Mouse (Mus musculus) embryonic fibroblast, embryonic 13.5 days (primary cell): ENCODE measurements around the gene Elane. TPM values are rescaled to one million over a fixed set of nuclear protein-coding genes. Genes with fewer than 3 reads are reported as not detected.

ENCODE experiments used
- H3K27ac ChIP-seq: 2 replicates; pipeline ENCODE4 v1.5.1; 2012; ENCODE audit warnings: low read length, control low read depth, inconsistent platforms; ENCODE audit not compliant: insufficient read depth
- H3K4me1 ChIP-seq: 2 replicates; pipeline ENCODE4 v1.6.1; 2011; ENCODE audit warnings: low read length; ENCODE audit not compliant: control insufficient read depth, insufficient read depth
- H3K4me3 ChIP-seq: 2 replicates; pipeline ENCODE4 v1.5.1; 2011; ENCODE audit warnings: mild to moderate bottlenecking, control low read depth, low read length; ENCODE audit not compliant: insufficient read depth
- CTCF ChIP-seq: IDR thresholded peaks from 2 replicates; pipeline ENCODE4 v1.5.1; 2011; ENCODE audit warnings: mild to moderate bottlenecking, control low read depth, low read length, moderate library complexity, borderline replicate concordance; ENCODE audit not compliant: insufficient read depth
- POLR2A ChIP-seq: IDR thresholded peaks from 2 replicates; pipeline ENCODE4 v1.6.1; 2011; ENCODE audit warnings: low read depth, mild to moderate bottlenecking, control low read depth, low read length, moderate library complexity
- polyA plus RNA-seq: library from polyadenylated mRNA; stranded (reverse); fragments of >200 nt; gene quantifications from 2 replicates; pipeline ENCODE4 v1.2.4, GENCODE M21; 2011; ENCODE audit warnings: low read depth; ENCODE audit not compliant: missing spikeins, insufficient read length

The Elane gene
- polyA plus RNA-seq, 1 experiment: not detected

DNA sequence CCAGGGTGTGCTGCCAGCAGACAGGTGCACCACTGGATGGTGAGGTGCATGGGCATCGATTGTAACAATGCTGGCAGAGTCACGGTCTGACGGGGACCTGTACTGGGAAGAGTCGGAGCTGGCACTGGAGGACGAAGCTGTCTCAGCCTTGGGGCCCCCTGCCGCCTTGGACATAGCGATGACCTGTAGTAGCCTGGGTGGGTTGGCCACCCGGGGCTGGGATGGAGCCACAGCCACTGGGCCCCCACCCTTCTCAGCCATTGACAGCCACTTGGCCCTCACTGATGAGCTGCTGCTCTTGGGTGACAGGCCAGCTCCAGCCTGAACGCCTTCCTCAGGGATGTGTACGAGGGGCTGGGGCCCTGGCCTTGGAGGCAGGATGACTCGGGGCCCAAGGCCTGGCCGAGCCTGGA lies 20.9 kb upstream of the Elane start:
- no peaks in the 10 kb centered on the region for H3K4me1 ChIP-seq
- H3K27ac ChIP-seq: no peak overlapping the region
- H3K4me3 ChIP-seq: no peak overlapping the region
- TF ChIP-seq CTCF: no peak
- TF ChIP-seq POLR2A: peak; percentile 36; the same call in 1 of the 2 replicates

DNA sequence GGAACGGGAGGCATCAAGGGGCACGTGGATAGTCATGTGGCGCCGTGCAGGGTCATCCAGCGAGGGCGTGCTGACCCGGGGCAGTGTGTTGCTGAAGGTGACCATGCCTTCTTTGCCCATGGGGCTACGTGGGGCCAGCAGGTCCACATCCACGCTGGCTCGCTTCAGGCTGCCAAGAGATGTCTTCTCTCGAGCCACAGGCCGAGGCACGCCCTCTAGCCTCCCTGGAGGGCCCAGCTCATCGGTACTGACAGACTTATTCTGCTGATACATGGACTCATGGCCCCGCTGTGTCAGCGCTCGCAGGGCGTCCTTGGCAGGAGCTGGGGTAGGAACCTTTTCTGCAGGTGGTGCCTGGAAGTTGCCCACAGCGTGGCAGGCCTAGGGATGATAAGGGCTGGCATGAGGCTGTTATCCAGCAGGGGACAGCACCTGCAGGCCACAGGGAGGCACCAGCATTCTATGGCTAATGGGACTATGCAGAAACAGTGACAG lies 20.2 kb upstream of the Elane start:
- H3K4me3 ChIP-seq: no peak overlapping the region
- TF ChIP-seq CTCF (peak; percentile 48; the same call in 1 of the 2 replicates), POLR2A (no peak)
- H3K4me1 ChIP-seq: no peaks in the 10 kb centered on the region
- no peak overlapping the region for H3K27ac ChIP-seq

DNA sequence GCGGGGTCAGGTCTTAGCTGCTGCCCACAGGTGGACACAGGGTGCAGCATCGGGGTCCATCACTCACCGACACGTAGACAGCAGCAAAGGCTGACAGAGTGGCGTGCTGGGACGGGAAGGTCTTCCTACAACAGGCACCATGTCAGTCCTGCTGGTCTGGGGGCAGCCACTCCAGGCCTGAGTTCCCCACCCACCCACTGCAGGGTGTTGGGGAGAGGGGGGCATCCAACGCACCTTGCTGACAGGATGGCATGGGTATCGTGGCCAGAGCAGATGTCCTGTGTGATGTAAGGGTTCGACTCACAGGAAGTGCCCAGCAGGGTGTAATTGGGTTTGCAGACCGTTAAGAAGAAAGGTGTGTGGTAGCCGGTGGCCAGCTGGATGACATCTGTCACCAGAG lies 19.4 kb upstream of the Elane start:
- Histone ChIP-seq H3K4me1 (no peaks in the 10 kb centered on the region), H3K27ac (no peak overlapping the region), H3K4me3 (no peak overlapping the region)
- TF ChIP-seq POLR2A (no peak), CTCF (no peak)

DNA sequence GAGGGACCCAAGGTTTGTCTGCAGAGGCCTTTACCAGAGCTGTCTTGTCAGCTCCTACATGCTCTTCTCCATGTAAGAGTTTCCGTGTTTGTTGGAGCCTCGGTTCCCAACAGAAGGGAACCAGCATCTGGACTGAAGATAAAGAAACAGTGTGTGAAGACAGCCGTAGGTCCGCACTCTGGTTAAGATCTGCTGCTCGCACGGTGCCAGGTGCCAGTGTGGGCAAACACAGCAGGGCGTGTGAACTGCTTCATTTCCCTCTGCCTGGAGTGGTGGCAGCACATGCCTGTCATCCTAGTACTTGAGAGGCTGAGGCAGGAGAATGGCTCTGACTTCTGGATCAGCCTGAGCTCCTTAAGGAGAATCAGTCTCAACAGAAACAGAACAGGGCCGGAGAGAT lies 14.2 kb upstream of the Elane start:
- no peaks in the 10 kb centered on the region for H3K4me1 ChIP-seq
- no peak overlapping the region for H3K27ac ChIP-seq
- TF ChIP-seq POLR2A (no peak), CTCF (no peak)
- no peak overlapping the region for H3K4me3 ChIP-seq

DNA sequence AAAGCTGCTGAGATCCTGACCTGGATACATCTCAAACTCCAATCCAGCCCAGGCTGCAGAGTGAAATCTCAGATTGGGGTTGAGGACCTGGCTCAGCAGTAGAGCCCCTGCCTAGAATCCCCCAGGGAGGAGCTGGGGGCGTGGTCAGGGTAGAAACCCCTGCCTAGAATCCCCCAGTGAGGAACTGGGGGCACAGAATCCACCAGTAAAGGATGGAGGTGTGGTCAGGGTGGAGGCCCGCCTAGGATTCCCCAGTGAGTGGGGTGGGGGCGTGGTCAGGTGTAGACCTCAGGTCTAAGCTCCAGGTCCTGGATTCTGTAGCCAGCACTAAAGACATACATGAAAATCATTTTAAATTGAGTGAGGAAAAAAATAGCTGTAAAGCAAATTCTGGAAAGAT lies 13.2 kb upstream of the Elane start:
- H3K4me3 ChIP-seq: no peak overlapping the region
- TF ChIP-seq POLR2A (no peak), CTCF (no peak)
- no peaks in the 10 kb centered on the region for H3K4me1 ChIP-seq
- H3K27ac ChIP-seq: no peak overlapping the region

DNA sequence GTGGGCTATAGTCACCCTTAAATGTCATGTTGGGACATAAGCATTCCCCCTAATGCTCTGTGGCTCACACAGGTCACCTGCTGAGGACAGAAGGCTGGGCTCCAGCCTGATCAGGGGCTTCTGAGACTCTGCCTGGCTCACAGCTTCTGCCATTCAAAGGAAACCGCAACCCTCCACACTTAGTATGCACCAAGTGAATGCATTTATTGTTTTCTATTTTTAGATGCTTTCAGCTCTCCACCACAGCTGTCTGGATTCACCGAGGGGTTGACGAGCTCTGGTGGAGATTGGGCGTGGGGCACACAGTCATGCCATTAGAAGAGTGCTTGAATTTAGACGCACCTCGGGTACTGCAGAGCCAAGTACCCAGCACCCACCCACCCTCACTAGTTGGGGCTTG lies 12.7 kb upstream of the Elane start:
- Histone ChIP-seq H3K4me1 (no peaks in the 10 kb centered on the region), H3K4me3 (no peak overlapping the region), H3K27ac (no peak overlapping the region)
- TF ChIP-seq POLR2A: no peak
- TF ChIP-seq CTCF: no peak

DNA sequence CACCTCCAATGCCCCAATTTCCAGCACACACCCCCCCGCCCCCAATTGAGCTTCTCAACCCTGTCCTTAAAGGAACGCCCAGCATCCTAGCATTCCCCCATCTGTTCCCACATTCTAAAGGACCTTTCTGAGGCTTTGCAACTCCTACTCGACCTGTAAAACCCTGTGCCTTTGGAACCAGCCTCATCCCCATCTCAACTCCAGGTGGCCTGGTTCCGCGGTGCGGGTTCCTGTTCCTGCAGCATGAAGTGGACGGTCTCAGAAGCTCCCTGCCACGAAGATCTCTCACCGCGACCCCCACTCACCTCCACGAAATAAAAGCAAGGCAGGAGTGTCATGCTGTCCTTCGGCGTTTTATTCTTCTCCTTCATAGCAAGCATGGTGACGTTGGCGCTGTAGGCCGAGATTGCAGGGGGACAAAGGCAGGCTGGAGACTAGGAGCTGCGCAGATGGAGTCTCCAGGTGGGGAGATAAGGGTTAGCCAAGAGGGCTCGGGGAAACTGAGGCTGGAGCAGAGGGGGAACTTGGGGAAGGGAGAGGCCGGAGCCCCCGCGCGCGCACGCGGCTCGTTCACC lies 12.2 kb upstream of the Elane start:
- TF ChIP-seq POLR2A (no peak), CTCF (no peak)
- Histone ChIP-seq H3K27ac (no peak overlapping the region), H3K4me1 (no peaks in the 10 kb centered on the region), H3K4me3 (peak overlapping the region; percentile 36)

DNA sequence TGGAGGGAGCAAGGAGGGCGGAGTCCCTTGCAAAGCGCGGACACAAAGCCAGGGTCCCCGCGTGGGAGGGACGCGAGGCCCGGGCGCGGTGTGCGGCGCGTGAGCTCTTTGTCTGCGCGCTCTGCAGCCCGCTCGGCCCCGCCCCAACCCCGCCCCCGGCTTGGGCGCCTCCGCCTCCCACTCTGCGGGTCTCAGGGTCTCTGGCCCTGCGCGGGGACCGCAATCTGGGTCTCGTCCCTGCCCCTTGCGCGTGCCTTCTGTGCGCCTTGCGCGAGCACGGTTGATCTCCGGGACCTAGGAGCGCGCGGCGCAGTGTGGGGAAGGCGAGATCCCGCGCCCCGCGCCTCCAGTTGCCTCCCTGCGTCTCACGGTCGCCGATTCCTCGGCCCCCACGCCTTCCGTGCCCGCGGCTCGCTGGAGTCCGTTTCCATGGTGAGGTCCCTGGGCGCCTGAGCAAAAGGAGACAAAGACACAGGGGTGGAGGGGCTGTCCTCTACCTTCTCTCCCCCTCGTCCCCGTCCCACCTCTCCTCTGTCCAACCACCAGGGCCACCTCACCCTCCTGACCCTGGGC lies 11.7 kb upstream of the Elane start, which contains the start of the genes Prtn3 and Plppr3:
Gene Prtn3 (plus strand): TSS at position 187 of the 573 bp plus-strand sequence.
Gene Plppr3 (minus strand): TSS at position 345 of the 573 bp plus-strand sequence.
- no peak within 1 kb of the TSS for H3K27ac ChIP-seq
- TF ChIP-seq POLR2A (no peak), CTCF (no peak)
- H3K4me3 ChIP-seq: peak within 1 kb of the TSS; percentile 36
- H3K4me1 ChIP-seq: no peaks in the 10 kb centered on the region

DNA sequence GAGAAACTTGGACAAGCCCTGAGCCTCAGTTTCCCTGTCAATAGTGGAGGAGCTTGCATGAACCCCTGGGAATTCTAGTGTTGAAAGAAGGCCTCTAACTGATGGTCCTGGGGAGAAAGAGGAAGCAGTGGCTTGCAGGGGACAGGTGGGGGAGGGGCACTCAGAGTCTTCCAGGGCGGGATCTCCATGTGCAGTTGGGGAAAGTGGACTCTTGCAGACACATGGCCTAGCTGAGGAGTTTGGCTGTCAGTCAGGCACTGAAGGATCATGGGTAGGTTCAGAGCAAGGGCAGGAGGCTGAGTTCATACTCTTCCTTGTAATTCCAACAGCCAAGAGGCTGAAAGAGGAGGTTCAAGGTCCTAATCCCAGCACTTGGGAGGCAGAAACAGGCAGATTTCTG lies 8.9 kb upstream of the Elane start:
- no peak for TF ChIP-seq POLR2A
- Histone ChIP-seq H3K4me1 (no peaks in the 10 kb centered on the region), H3K4me3 (no peak overlapping the region), H3K27ac (no peak overlapping the region)

DNA sequence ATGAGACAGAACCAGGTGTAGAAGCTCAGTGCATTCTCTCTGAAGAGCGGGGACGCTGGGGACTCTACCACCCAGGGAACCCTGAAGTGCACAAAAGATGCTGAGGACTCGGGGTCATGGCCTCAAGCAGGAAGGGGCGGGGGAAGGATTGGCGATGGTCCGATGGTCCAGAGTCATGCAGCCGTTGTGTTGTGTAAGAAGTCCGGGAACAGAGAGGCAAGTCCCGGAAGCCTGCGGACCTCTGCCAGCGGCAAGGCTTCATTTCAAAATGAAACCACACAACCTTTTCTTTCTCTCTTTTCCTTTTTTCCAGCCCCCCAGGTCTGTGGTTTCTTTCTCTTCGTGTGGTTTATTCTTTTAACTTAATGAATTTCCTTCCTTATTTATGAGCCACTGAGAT lies 8.3 kb upstream of the Elane start:
- H3K27ac ChIP-seq: no peak overlapping the region
- TF ChIP-seq CTCF (no peak), POLR2A (no peak)
- H3K4me3 ChIP-seq: no peak overlapping the region
- no peaks in the 10 kb centered on the region for H3K4me1 ChIP-seq
